Mouse (Mus musculus): ENCODE measurements around the gene Sh3rf1. TPM values are rescaled to one million over a fixed set of nuclear protein-coding genes. Genes with fewer than 3 reads are reported as not detected.
A peak's percentile ranks its signal among the peaks of the same experiment; 100 is the strongest.

Sh3rf1 gene
- polyA plus RNA-seq, 2 experiments: 8.8 to 12.8 TPM

- H3K9ac ChIP-seq (ENCODE audit: low read depth, low read length, severe bottlenecking): no peak overlapping the region
- no peak overlapping the region for H3K4me2 ChIP-seq (replicated peaks; ENCODE audit: low read depth, low read length, severe bottlenecking)
- DNase-seq (ENCODE audit: low spot score) (no peak), ATAC-seq (ENCODE audit: low FRiP score, low read depth) (no peak)
- no peaks in the 10 kb centered on the region; the same call in 1 of the 2 replicates for H3K36me3 ChIP-seq (ENCODE audit: control insufficient read depth, insufficient read depth, low read length)
- H3K9me3 ChIP-seq (ENCODE audit: control insufficient read depth, low read length): peaks cover 8% of the 10 kb centered on the region; the same call in 1 of the 2 replicates
- no peak overlapping the region for H3K4me3 ChIP-seq (replicated peaks; ENCODE audit: low read length)
- WGBS: 53% methylated on average over 5 of the region's 5 CpGs
- H3K4me1 ChIP-seq (ENCODE audit: control insufficient read depth, insufficient read depth, low read length): peaks cover 10% of the 10 kb centered on the region
- no peak for TF ChIP-seq POLR2A (IDR thresholded peaks at IDR 0.05; ENCODE audit: borderline replicate concordance, extremely low read depth, insufficient read depth, insufficient read length)
- H3K27ac ChIP-seq (replicated peaks; ENCODE audit: low read depth, low read length): no peak overlapping the region
- no peaks in the 10 kb centered on the region for H3K27me3 ChIP-seq (ENCODE audit: control insufficient read depth, insufficient read depth, low read length)
Observed at GRCm38 (mm10) chr8:61254196-61254595, 30.5 kb downstream of the Sh3rf1 start.

GRCm38 (mm10) chr8:61258828-61259227 is 35.2 kb downstream of the Sh3rf1 start:
- H3K9ac ChIP-seq (ENCODE audit: low read depth, low read length, severe bottlenecking): no peak overlapping the region
- H3K4me1 ChIP-seq (ENCODE audit: control insufficient read depth, insufficient read depth, low read length): peaks cover 14% of the 10 kb centered on the region
- H3K9me3 ChIP-seq (ENCODE audit: control insufficient read depth, low read length): no peaks in the 10 kb centered on the region
- ATAC-seq (ENCODE audit: low FRiP score, low read depth) (no peak), DNase-seq (ENCODE audit: low spot score) (no peak)
- no peak overlapping the region for H3K4me2 ChIP-seq (replicated peaks; ENCODE audit: low read depth, low read length, severe bottlenecking)
- no peaks in the 10 kb centered on the region for H3K27me3 ChIP-seq (ENCODE audit: control insufficient read depth, insufficient read depth, low read length)
- no peak for TF ChIP-seq POLR2A (IDR thresholded peaks at IDR 0.05; ENCODE audit: borderline replicate concordance, extremely low read depth, insufficient read depth, insufficient read length)
- H3K36me3 ChIP-seq (ENCODE audit: control insufficient read depth, insufficient read depth, low read length): no peaks in the 10 kb centered on the region
- no peak overlapping the region for H3K4me3 ChIP-seq (replicated peaks; ENCODE audit: low read length)
- 89% methylated on average over 9 of the region's 9 CpGs for WGBS
- no peak overlapping the region for H3K27ac ChIP-seq (replicated peaks; ENCODE audit: low read depth, low read length)

GRCm38 (mm10) chr8:61259526-61259925 is 35.9 kb downstream of the Sh3rf1 start:
- WGBS: 92% methylated on average over 7 of the region's 7 CpGs
- H3K9ac ChIP-seq (ENCODE audit: low read depth, low read length, severe bottlenecking): no peak overlapping the region
- no peak for TF ChIP-seq POLR2A (IDR thresholded peaks at IDR 0.05; ENCODE audit: borderline replicate concordance, extremely low read depth, insufficient read depth, insufficient read length)
- no peaks in the 10 kb centered on the region for H3K36me3 ChIP-seq (ENCODE audit: control insufficient read depth, insufficient read depth, low read length)
- H3K27ac ChIP-seq (replicated peaks; ENCODE audit: low read depth, low read length): no peak overlapping the region
- H3K4me2 ChIP-seq (replicated peaks; ENCODE audit: low read depth, low read length, severe bottlenecking): no peak overlapping the region
- ATAC-seq (ENCODE audit: low FRiP score, low read depth) (no peak), DNase-seq (ENCODE audit: low spot score) (no peak)
- peaks cover 11% of the 10 kb centered on the region for H3K4me1 ChIP-seq (ENCODE audit: control insufficient read depth, insufficient read depth, low read length)
- H3K9me3 ChIP-seq (ENCODE audit: control insufficient read depth, low read length): no peaks in the 10 kb centered on the region
- H3K4me3 ChIP-seq (replicated peaks; ENCODE audit: low read length): no peak overlapping the region
- no peaks in the 10 kb centered on the region for H3K27me3 ChIP-seq (ENCODE audit: control insufficient read depth, insufficient read depth, low read length)

GRCm38 (mm10) chr8:61260530-61260929 is 36.9 kb downstream of the Sh3rf1 start:
- Histone ChIP-seq H3K4me2 (replicated peaks; ENCODE audit: low read depth, low read length, severe bottlenecking) (no peak overlapping the region), H3K36me3 (ENCODE audit: control insufficient read depth, insufficient read depth, low read length) (no peaks in the 10 kb centered on the region), H3K4me3 (replicated peaks; ENCODE audit: low read length) (no peak overlapping the region), H3K27me3 (ENCODE audit: control insufficient read depth, insufficient read depth, low read length) (no peaks in the 10 kb centered on the region), H3K27ac (replicated peaks; ENCODE audit: low read depth, low read length) (no peak overlapping the region), H3K4me1 (ENCODE audit: control insufficient read depth, insufficient read depth, low read length) (peaks cover 8% of the 10 kb centered on the region), H3K9ac (ENCODE audit: low read depth, low read length, severe bottlenecking) (no peak overlapping the region), H3K9me3 (ENCODE audit: control insufficient read depth, low read length) (no peaks in the 10 kb centered on the region)
- TF ChIP-seq POLR2A (IDR thresholded peaks at IDR 0.05; ENCODE audit: borderline replicate concordance, extremely low read depth, insufficient read depth, insufficient read length): no peak
- DNase-seq (ENCODE audit: low spot score) (no peak), ATAC-seq (ENCODE audit: low FRiP score, low read depth) (0 out of 2 replicates have a peak, but pooled peaks have one; percentile 62)
- 49% methylated on average over 7 of the region's 7 CpGs for WGBS

GRCm38 (mm10) chr8:61261374-61261773 is 37.7 kb downstream of the Sh3rf1 start:
- ATAC-seq (ENCODE audit: low FRiP score, low read depth): no peak
- TF ChIP-seq POLR2A (IDR thresholded peaks at IDR 0.05; ENCODE audit: borderline replicate concordance, extremely low read depth, insufficient read depth, insufficient read length): no peak
- peaks cover 9% of the 10 kb centered on the region; the same call in 1 of the 2 replicates for H3K4me1 ChIP-seq (ENCODE audit: control insufficient read depth, insufficient read depth, low read length)
- H3K9me3 ChIP-seq (ENCODE audit: control insufficient read depth, low read length): no peaks in the 10 kb centered on the region
- no peak overlapping the region for H3K4me2 ChIP-seq (replicated peaks; ENCODE audit: low read depth, low read length, severe bottlenecking)
- H3K27ac ChIP-seq (replicated peaks; ENCODE audit: low read depth, low read length): no peak overlapping the region
- H3K36me3 ChIP-seq (ENCODE audit: control insufficient read depth, insufficient read depth, low read length): no peaks in the 10 kb centered on the region
- no peak for DNase-seq (ENCODE audit: low spot score)
- H3K4me3 ChIP-seq (replicated peaks; ENCODE audit: low read length): no peak overlapping the region
- no peaks in the 10 kb centered on the region for H3K27me3 ChIP-seq (ENCODE audit: control insufficient read depth, insufficient read depth, low read length)
- 64% methylated on average over 4 of the region's 4 CpGs for WGBS
- H3K9ac ChIP-seq (ENCODE audit: low read depth, low read length, severe bottlenecking): no peak overlapping the region

- no peak for DNase-seq (ENCODE audit: low spot score)
- WGBS: 97% methylated on average over 4 of the region's 4 CpGs
- H3K4me1 ChIP-seq (ENCODE audit: control insufficient read depth, insufficient read depth, low read length): peaks cover 24% of the 10 kb centered on the region
Observed at GRCm38 (mm10) chr8:61263691-61264090, 40.0 kb downstream of the Sh3rf1 start.

More at GRCm38 (mm10) chr8:61263691-61264090, 40.0 kb downstream of the Sh3rf1 start:
- Histone ChIP-seq H3K4me3 (replicated peaks; ENCODE audit: low read length) (no peak overlapping the region), H3K27ac (replicated peaks; ENCODE audit: low read depth, low read length) (no peak overlapping the region), H3K9ac (ENCODE audit: low read depth, low read length, severe bottlenecking) (no peak overlapping the region), H3K9me3 (ENCODE audit: control insufficient read depth, low read length) (no peaks in the 10 kb centered on the region), H3K36me3 (ENCODE audit: control insufficient read depth, insufficient read depth, low read length) (no peaks in the 10 kb centered on the region), H3K27me3 (ENCODE audit: control insufficient read depth, insufficient read depth, low read length) (no peaks in the 10 kb centered on the region), H3K4me2 (replicated peaks; ENCODE audit: low read depth, low read length, severe bottlenecking) (no peak overlapping the region)
- no peak for TF ChIP-seq POLR2A (IDR thresholded peaks at IDR 0.05; ENCODE audit: borderline replicate concordance, extremely low read depth, insufficient read depth, insufficient read length)
- ATAC-seq (ENCODE audit: low FRiP score, low read depth): no peak

Measured in limb, embryonic 14.5 days (tissue).